Mouse (Mus musculus): ENCODE results near the gene Irx6.

DNA sequence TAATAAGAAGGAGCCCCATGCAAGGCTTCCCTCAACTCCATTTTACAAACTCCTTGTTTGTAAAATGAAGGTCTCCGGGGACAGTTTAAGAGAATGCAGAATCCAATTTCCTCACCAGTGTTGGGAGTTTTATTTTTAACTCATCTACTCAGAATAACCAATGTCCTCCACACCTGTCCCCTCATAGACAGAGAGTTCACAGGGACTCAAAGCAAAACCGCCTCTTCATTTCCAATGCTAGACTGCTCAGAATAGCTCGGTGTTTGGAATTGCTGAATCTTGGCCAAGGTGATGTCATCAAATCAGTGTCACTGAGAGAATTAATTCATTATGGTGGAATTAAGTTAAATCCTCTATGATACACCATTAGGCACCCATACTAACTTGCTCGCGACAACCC lies 44.0 kb downstream of the Irx6 start:
- TF ChIP-seq CTCF (IDR thresholded peaks at IDR 0.05; ENCODE audit: insufficient read depth, low read depth, low read length) (no peak), POLR2A (IDR thresholded peaks at IDR 0.05; ENCODE audit: insufficient read depth, low read depth, low read length) (no peak)

All from olfactory bulb, adult 2 months (tissue).